Mouse (Mus musculus) heart, postnatal 10 days (tissue): ENCODE measurements around the gene Fmnl2. TPM values are rescaled to one million over a fixed set of nuclear protein-coding genes. Genes with fewer than 3 reads are reported as not detected.
A peak's percentile ranks its signal among the peaks of the same experiment; 100 is the strongest.

Experiments
- DNase-seq, 2 experiments: peaks; one replicate each; pipeline ENCODE4 v3.0.0; 2021
- intact Hi-C: fragments of 180-260 bp; cut with DNase I; formaldehyde crosslinking; loops from one replicate; pipeline ENCODE4 v1.15.1; 2025
- total RNA-seq, 2 experiments: library from RNA; stranded (reverse); gene quantifications; 2 replicates each; pipeline ENCODE4 v1.2.3; 2021

The Fmnl2 gene
- total RNA-seq, 2 experiments from 2014 or later: 7.5 to 7.8 TPM

DNA sequence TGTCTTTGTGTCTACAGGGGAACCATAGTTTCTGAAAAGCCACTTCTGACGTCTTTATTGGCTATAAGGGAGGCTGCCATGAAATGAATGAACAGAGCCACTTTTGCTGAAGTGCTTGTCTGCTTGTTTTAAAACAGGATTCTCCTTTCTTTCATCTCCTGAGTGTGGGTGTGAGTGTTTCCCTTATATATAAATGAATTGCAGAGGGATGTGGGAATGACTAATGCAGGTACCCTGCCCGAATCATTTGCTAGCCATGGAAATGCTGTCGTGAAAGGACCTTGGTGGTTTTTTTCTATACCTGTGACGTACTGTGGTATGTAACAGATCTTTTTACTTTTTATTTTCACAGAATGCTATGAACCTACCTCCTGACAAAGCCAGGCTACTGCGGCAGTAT lies 156.8 kb downstream of the Fmnl2 start:
- no peak for DNase-seq
- intact Hi-C loops: no loop called here

DNA sequence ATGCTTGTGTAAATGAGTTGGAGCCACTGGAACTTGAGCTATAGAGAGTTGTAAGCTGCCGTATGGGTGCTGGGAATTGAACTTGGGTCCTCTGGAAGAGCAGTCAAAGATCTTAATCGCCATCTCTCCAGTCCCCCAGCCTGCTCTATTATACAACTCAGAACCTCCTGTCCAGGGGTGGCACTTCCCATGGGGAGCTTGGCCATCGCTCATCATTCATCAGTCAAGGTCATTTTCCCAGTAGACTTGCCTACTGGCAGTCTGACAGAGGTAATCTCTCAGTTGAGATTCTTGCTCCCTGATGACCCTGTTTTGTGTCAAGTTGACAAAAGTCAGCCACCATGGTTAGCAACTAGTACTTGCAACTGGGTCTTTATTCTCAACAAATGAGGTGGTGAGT lies 165.3 kb downstream of the Fmnl2 start:
- intact Hi-C loops: no loop called here
- DNase-seq: peak; percentile 9 to 23

DNA sequence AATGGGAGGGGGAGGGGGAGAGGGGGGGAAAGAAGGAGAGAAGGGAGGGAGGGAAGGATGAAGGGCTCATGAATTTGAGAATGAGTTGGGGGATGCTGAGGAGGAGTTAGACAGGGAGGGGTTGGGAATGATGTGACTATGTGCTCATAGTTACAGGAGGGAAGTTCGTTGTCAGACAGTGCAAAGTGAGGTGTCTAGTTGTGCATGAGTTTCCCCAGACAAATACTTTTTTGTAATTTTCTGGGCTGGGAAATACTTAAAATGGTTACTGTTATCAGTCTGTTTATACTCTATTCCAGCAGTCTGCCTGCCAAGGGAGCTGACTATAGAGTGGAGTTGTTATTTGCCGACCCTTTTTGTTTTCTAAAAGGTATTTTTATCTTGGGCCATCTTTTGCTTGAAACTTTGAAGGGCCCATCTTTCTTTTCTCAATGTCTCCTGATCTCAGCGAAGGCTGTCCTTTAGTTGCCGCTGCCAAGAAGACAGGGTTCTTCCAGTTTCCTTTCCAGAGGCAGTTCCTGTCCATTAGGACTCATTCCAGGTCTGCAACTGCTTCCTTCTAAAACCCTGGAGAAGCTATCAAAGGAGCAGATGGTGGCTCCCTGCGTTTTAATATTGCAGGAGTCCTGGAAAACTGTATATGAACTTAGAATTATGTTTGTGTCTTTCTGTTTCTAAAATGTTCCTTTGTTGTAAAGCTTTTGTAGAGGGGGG lies 168.6 kb downstream of the Fmnl2 start:
- peak; percentile 65 to 72 for DNase-seq
- intact Hi-C loops: no loop called here

DNA sequence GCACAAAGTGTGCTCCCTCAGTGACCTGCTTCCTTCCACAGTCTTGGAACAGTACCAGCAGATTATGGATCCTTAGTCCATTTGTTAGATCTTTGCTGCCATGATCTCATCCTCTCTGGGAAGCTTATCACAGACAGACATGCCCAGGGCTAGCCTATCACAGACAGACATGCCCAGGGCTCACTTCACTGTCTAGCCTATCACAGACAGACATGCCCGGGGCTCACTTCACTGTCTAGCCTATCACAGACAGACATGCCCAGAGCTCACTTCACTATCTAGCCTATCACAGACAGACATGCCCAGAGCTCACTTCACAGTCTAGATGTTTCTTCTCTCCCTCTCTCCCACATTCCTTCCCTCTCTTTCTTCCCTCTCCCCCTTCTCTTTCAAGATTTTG lies 171.2 kb downstream of the Fmnl2 start:
- intact Hi-C loops: no loop called here

DNA sequence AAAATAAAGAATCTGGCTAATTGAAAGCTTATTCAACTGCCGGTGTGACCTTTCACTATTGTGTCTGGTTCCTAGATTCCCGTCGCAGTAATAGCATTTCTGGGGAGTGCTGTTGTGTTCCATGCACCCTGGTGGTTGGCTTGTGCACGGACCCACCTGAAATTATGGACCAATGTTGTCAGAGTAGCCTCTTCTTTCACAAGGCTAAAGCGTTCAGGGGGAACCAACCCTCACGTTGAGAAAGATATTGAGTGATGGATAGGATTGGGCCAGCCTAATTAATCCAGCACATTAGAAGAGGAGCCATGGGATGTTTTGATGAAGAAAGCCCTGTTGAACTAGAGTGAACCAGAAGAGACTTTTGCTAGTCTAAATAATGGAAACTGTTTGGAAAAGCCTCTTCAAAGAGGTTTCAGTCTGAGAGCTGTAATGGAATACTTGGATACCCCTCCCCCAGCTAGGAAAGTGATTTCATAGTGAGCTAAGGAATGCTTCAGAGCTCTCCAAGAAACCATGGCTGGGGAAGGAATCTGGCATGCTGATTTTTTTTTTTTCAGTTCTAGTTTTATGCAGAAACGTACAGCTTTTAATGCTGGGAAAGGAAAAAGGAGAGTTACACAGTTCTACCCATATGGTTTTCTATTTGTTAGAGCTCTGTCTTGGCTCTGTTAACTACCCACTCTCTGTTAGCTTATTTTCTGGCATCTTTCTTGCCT lies 172.2 kb downstream of the Fmnl2 start:
- intact Hi-C loops: no loop called here
- peak; percentile 47 to 53 for DNase-seq

More for the DNA sequence above, 171.2 kb downstream of the Fmnl2 start:
- no peak for DNase-seq

DNA sequence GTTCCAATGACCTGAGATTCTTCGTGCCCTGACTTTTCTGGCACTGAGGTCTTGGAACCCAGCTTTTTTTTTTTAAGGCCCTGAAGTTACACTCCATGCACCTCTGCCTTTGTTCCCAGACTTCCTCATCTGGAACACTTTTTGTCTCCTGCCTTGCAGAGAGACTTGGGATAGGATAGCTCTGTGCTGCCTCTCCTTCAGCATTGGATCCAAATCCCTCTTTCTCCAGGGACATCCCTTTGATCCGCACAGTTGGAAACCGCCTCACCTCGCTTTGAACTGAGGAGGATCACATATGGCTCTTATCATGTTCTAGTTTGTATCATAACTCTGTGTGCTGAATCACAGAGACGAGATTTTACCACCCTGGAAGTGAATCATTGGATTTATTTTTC lies 172.8 kb downstream of the Fmnl2 start:
- DNase-seq: peak in 1 of 2 experiments; percentile 13
- intact Hi-C loops: no loop called here

DNA sequence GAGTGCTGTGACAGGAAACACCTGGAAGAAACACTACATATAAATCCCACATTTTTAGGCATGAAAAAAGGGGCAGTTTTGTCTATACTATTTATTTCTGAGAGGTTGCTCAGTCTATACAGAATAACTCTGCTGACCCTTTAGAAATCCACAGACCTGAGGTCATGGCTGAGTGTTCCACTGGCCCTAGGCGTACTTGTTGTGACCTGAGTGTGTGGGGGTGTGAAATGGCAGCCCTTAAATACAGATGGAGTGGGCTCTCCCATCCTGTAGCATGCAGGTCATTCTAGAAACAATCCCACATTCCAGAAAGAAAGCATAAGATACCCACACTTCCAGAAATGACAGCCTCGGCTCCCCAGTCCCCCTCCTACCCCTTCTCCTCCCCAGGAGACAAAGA lies 180.6 kb downstream of the Fmnl2 start:
- DNase-seq: no peak
- intact Hi-C loops: no loop called here

DNA sequence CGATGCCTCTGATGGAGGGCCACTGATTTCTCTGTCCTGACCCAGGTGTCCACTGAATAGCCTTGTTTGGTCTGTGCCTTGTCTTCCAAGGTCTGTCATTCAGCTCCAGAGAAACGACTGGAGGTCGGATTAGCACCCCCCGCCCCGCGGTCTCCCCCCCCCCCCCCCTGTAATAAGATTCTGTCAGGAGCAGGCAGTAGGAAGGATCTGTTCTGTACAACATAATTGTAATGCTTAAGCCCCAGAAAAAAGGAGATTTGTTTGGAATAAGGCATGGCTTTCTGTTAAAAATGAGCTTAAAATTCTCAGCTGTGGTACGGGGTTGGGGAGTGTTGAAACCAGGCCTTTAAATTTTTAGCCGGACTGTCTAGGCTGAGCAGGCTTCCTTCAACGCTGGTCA lies 181.1 kb downstream of the Fmnl2 start:
- intact Hi-C loops: no loop called here
- DNase-seq: no peak

DNA sequence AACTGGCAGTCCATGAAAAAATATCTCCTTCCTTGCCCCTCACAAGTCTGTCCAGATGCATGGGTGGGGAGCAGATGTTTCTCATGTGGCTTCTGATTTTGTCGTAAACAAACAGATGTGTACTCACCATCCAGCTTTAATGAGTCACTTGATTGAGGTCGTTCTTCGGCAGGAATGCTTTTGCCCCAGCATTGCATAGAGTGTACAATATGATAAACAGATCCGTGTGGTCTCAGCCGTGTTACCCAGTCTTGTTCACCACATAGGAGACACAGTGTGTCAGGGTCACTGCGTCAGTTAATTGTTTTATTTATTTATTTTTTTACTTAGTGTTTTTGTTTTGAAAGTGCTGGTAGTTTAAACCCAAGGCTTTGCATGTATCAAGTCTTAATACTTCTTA lies 189.4 kb downstream of the Fmnl2 start:
- intact Hi-C loops: no loop called here
- DNase-seq: no peak

DNA sequence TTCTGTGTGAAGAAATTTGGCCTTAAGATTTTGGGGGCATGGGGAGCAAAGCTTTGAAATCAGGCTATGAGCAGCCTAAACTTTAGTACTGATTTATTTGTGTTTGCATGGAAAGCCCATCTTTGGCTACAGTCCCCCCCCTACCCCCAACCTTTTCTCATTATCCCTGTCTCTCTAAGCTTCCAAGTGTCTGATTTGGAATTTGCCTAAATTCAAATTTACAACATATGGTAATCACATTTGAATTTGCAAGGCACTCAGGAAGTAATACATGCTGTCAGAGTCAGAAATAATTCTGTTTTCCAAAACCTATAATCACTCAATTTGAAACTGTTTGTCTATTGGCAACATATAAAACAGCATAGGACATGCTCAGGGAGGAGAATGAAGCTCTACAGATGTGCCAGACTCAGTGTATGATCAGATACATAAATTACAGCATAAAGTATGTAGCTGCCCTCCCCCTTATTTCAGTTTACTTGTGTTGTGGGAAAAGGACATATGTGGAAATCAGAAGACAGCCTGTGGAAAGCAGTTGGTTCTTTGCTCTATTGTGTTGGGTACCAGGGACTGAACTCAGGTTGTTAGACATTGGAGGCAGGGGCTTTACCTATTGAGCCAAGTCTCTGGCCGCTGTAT lies 190.2 kb downstream of the Fmnl2 start:
- no peak for DNase-seq
- intact Hi-C loops: no loop called here

DNA sequence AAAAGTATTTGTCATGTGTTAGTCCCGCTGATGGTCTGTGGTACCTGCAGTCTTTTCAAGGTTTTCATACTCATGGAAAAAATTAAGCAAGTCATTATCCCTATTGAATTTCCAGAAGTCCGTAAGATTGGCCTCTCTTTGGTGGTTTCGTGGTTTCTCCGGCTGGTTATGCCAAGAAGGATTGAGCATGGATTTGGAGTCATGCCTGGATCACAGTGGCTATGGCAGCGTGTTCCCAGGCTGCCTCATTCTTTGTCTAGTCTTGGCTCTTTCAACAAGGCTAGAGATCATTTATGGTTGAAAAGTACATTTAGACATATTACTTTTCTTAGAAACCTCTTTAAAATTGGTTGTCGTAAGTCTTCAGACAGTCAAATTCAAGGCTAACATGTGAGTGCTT lies 192.7 kb downstream of the Fmnl2 start:
- intact Hi-C loops: no loop called here
- no peak for DNase-seq

DNA sequence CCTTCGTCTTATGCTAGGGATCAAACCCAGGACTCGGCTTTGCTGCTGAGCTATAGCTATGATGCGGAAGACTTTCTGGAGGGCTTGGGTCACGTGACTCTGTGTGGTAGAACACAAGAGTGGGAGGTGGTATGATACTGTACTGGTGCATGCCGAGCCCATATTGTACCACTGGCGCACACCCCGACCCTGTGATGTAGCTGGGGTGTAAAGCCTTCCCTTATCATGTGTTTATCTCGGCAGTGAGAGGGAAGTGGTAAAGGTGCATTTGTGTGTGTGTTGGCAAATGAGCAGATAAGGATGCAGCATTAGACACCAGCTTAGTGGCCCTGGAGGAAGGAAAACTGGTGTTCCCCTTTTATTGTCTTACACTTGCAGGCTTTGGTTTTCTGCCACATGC lies 193.8 kb downstream of the Fmnl2 start:
- no peak for DNase-seq
- intact Hi-C loops: no loop called here

DNA sequence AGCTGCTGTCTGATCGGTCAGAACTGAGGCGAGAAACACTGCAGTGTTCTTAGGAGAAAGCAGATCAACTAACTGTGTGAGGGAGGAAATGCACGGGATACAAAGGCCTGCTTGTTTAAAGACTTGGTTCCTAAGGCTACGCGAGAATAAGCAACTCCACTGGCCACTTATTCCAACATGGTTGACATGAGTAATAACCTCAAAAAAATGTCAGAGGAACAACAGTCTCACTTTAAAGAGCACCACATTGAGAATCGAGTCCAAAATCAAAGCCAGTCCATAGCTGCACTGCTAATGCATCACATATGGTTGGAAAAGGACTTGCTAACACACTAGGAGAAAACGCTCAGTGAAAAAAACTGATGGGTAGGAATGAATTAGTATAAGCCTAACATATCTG lies 196.1 kb downstream of the Fmnl2 start:
- DNase-seq: no peak
- intact Hi-C loops: no loop called here

DNA sequence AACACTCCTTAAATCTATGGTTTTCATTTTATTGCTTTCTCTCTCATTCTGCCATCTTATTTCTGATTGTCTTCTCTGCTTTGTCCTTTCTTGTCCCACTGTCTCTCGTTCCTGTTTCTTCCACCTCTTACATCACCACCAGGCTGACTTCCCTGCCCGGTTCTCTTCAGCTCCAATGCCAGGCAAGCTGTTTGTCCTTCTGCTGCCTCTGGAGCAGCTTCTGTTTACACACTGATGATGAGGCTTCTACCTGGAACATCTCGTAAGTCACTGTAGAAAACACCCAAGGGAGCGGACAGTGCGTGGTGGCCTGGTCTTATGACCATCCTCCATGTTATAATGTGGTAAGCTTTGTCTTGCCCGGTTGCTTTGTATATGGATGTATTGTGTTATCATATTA lies 198.9 kb downstream of the Fmnl2 start:
- no peak for DNase-seq
- intact Hi-C loops: no loop called here

DNA sequence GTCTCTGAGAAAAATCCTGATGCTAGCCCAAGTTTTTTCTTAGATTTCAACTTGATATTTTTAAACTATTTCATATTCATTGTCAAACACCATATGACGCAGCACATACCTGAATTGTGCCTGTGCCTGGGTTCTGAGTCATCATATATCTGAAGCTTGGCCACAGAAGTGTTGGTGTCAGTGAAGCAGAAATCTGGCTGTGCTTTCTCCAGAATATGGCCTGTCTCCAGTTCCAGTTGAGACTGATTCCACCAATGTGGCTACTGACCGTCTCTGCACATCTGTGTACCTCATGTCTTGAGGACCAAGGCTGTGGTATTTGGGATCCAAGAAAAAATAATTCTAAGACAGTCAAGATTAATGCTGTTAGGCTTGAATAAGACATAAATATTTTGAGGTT lies 199.6 kb downstream of the Fmnl2 start:
- intact Hi-C loops: no loop called here
- no peak for DNase-seq

DNA sequence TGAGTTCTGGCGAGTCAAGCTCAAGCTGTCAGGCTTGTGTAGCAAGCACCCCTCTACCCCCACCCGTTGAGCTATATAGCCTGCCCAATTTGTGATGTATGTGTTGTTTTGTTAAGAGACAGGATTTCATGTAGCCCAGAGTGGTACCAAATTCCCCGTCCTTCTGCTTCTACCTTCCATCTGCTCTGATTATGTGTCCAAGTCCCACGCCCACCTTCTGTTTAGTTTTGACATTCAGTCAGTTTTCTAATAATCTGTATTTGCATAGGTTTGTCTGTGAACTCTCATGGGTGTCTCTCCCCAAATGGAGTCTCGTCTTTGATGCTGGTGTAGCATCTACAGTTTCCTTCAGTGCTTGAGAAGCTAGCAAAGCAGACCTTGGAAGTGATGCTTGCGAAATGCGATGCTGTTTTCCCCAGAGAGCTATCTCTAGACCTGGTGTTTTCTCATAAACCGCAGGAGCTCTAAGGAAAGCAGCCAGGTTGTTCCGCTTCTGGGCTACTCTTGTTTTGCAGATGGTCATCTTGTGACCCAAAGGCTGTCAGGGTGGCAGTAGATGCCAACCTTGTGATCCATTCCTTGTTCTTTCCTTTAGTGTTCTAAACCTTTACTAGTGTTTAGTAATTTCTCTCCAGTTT lies 203.8 kb downstream of the Fmnl2 start:
- intact Hi-C loops: no loop called here

DNA sequence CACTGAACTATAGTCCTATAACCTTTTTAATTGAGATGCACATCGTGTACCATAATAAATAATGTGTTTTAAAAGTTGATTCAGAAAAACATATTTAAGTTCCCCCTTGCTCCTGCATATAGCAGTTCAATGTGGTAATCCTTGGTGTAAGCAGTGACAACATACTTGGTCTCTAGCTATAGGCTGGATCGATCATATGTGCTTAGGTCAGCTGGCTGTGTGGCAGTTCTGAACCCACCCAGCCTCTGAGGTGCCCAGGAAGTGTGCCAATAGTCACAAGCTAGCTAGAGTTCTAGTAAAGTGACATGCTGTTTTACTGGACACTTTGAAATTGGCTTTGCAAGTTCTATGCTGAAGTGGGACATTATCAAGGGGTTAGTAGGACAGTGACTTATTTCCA lies 209.3 kb downstream of the Fmnl2 start:
- no peak for DNase-seq
- intact Hi-C loops: no loop called here

More for the DNA sequence above, 203.8 kb downstream of the Fmnl2 start:
- no peak for DNase-seq

DNA sequence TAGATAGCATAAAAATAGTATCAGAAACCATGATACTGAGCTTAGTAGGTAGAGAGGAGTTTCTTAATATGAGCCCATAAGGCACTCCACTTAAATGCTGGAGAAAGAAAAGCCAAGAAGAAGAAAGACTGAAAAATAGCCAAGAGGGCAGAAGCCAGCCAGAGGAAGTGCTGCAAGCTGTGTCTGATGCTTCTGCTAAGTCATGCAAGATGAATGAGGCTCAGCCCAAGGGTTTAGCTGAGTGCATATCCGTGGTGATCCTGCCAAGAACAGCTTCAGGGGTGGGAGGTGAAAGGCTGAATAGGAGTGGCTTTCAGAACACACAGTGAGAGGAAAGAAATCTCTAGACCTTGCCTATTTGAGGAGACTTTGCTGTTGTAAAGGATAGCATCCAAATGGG lies 212.9 kb downstream of the Fmnl2 start:
- intact Hi-C loops: no loop called here
- DNase-seq: peak; percentile 60 to 68

DNA sequence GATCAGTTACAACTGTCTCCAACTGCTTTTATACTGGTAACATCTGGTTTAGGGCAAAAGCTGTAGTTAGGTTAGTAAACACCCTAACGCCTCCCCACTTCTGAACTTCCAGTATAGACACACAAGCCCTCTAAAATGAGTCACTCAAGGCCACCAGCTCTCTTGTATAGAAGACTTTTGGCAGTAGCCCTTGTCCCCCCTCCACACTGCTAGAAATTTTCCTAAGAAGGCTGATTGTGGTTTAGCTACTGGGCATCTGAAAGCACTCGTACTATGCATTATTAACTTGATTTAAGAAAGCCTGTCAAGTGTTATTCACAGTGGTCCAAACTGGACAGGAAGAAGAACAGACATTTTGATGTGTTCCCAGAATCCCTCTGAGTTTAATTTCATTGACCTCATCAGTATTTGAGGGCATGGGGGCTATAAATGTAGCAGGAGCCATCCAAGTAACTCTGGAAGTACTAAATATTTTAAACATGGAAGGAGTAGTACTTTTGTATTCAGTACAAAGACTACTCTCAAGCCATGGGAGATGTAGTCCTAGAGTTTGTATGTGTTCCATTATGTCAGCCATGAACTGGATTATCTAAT lies 222.1 kb downstream of the Fmnl2 start:
- intact Hi-C loops: loop anchor here (2.0 to 5.0 kb wide), 2 partner anchors 73 to 222 kb away; partner anchors contain the start of gene Fmnl2
- no peak for DNase-seq

DNA sequence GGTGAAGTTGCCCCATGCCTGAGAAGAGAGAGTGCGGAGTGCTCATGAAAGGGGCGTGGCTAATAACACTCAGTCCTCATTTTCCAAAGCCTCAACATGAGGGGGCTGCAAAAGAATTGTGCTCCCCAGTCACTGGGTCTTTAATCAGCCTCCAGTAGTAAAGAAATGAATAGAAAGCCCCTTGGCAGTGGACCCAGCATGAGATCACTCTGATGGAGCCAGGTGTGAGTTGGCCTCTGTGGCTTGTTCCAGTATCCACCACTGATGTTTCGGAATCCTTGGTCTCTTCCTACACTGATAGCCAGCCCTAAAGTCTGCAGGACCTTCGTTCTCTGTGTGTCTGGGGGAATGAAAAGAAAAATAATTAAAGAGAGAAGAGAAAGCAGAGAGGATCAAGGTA lies 224.4 kb downstream of the Fmnl2 start:
- intact Hi-C loops: loop anchor here (5.0 kb wide), 1 partner anchor 225 kb away; the partner anchor contains the start of gene Fmnl2
- DNase-seq: no peak

DNA sequence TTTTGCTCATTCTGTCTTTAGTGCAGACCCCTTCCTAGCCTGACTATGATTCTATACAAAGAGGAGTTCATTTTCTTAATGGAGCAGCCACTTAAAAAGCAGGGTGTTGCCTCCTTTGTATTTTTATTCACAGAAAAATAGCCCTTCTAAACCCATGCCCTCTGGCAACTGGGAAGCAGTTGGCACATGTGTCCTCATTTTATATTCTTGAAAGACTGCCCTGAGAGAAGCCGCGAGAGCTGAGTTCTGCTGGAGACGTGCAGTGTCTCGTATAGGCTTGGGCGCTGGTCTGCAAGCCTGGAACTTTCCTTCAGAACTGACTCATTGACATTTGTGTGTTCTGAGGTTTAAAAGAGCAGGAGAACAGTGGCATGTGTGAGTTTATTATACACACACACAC lies 224.8 kb downstream of the Fmnl2 start:
- intact Hi-C loops: loop anchor here (5.0 kb wide), 1 partner anchor 225 kb away; the partner anchor contains the start of gene Fmnl2
- no peak for DNase-seq
